Mouse (Mus musculus): ENCODE data around the gene Tox2. TPM values are rescaled to one million over a fixed set of nuclear protein-coding genes. Genes with fewer than 3 reads are reported as not detected.
A peak's percentile ranks its signal among the peaks of the same experiment; 100 is the strongest.

Gene Tox2
- polyA plus RNA-seq, 1 experiment from 2014 or later, result 24.6 TPM

DNA sequence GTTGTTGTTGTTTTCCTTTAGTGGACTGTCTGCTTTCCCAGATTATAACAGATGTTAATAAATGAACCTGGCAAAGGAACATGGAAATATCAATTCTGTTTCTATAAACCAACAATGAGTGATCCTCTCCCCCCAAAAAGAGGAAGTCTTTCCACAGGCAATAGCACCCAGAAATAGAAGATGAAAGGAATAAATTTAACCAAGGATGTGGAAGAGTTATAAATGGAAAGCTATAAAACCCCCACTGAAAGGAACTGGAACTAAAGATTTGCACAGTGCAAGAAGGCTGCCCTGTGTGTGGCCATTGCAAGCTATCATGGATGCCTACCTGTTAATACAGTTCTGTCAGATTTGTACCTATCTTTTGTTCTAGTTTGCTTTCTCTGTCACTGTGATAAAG lies 64.2 kb downstream of the Tox2 start:
- H3K36me3 ChIP-seq, result no peaks in the 10 kb centered on the region
- ATAC-seq (ENCODE audit: low FRiP score), result no peak
- no peak overlapping the region for H3K9ac ChIP-seq
- H3K9me3 ChIP-seq (replicated peaks), result no peaks in the 10 kb centered on the region
- no peak overlapping the region for H3K4me3 ChIP-seq
- H3K27ac ChIP-seq, result no peak overlapping the region
- no peaks in the 10 kb centered on the region for H3K4me1 ChIP-seq
- no peaks in the 10 kb centered on the region for H3K27me3 ChIP-seq
- H3K4me2 ChIP-seq (replicated peaks), result no peak overlapping the region

DNA sequence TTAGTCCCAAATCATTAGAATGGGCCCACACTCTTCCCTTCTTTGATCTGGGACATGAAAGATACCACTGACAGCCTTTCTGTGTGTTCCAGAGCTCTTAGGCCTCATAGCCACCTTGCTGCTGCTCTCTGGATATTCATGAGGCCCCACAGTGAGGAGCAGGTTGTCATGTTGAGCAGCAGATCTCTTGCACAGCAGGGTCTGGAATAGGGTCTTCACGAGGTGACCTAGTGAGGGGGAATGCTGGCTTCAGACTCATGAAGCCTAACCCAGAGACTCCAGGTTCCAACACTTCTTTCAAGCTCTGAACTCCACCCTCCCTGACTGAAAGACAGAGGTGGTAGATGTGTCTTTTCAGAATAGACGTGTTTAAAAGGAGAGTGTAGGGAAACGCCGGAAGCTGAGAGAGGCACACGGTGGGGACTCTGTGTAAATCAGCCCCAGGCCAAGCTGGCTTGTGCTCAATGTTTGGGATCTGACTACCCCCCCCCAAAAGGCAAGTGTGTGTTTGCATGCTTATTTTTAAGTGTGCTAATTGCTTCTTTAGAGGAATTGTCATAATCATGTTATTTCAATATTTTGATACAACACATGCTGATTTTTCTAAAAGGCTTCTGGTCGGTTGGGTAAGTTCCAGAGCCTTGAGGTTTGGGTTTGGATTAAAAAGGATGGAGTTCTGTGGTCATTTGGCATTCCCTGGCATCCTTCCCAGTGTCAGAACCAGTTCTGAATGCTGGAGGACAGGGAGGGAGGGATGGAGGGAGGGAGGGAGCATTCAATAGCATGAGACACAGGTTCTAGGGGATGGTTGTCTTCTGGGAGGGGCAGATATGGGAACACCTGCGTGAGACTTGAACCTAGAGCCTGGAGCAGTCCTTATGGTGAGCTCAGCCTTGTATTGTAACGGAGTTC lies 68.9 kb downstream of the Tox2 start:
- ATAC-seq (ENCODE audit: low FRiP score), result no peak
- H3K4me3 ChIP-seq, result no peak overlapping the region
- no peaks in the 10 kb centered on the region for H3K9me3 ChIP-seq (replicated peaks)
- H3K4me2 ChIP-seq (replicated peaks), result no peak overlapping the region
- WGBS, result 70% methylated on average over 8 of the region's 8 CpGs
- no peak overlapping the region for H3K27ac ChIP-seq
- H3K4me1 ChIP-seq, result no peaks in the 10 kb centered on the region
- H3K27me3 ChIP-seq, result no peaks in the 10 kb centered on the region
- no peak overlapping the region for H3K9ac ChIP-seq
- H3K36me3 ChIP-seq, result no peaks in the 10 kb centered on the region

DNA sequence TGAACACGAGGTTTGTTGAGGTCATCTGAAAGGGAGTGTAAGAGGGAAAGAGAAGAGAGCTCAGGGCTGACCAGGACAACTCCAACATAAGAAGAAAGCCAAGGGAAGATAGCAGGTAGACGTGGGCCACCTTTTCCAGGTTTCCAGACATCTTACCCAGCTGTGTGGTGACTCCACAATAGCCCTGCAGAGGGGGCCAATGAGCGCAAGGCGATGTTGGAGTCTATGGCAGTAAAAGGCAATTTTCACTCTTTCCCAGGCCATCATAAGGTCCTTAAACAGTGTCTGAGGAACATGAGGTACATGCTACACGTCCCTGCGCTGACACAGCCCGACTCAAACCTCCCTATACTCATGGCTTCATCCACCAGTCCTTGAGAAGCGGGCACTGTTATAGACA lies 70.9 kb downstream of the Tox2 start:
- H3K9ac ChIP-seq, result no peak overlapping the region
- H3K4me2 ChIP-seq (replicated peaks), result no peak overlapping the region
- no peak overlapping the region for H3K27ac ChIP-seq
- 85% methylated on average over 8 of the region's 8 CpGs for WGBS
- ATAC-seq (ENCODE audit: low FRiP score), result no peak
- no peak overlapping the region for H3K4me3 ChIP-seq
- no peaks in the 10 kb centered on the region for H3K9me3 ChIP-seq (replicated peaks)
- peaks cover 11% of the 10 kb centered on the region for H3K4me1 ChIP-seq
- no peaks in the 10 kb centered on the region for H3K27me3 ChIP-seq
- H3K36me3 ChIP-seq, result no peaks in the 10 kb centered on the region

DNA sequence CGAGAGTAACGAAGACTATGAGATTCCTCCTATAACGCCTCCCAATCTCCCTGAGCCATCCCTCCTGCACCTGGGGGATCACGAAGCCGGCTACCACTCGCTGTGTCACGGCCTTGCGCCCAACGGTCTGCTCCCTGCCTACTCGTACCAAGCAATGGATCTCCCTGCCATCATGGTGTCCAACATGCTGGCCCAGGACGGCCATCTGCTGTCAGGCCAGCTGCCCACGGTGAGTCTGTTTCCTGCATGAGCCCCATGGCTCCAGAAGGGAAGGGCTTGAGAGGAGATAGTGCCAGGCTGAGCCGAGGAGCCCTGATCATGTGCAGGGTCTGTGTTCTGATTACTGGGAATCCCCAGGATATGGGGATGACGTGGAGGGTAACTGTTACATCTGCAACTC lies 73.1 kb downstream of the Tox2 start:
- H3K27ac ChIP-seq, result no peak overlapping the region
- H3K36me3 ChIP-seq, result no peaks in the 10 kb centered on the region
- no peak for ATAC-seq (ENCODE audit: low FRiP score)
- H3K4me2 ChIP-seq (replicated peaks), result no peak overlapping the region
- 88% methylated on average over 14 of the region's 14 CpGs for whole genome bisulfite sequencing
- H3K9me3 ChIP-seq (replicated peaks), result no peaks in the 10 kb centered on the region
- peaks cover 5% of the 10 kb centered on the region; the same call in 1 of the 2 replicates for H3K27me3 ChIP-seq
- H3K9ac ChIP-seq, result no peak overlapping the region
- no peak overlapping the region for H3K4me3 ChIP-seq
- H3K4me1 ChIP-seq, result peaks cover 11% of the 10 kb centered on the region

DNA sequence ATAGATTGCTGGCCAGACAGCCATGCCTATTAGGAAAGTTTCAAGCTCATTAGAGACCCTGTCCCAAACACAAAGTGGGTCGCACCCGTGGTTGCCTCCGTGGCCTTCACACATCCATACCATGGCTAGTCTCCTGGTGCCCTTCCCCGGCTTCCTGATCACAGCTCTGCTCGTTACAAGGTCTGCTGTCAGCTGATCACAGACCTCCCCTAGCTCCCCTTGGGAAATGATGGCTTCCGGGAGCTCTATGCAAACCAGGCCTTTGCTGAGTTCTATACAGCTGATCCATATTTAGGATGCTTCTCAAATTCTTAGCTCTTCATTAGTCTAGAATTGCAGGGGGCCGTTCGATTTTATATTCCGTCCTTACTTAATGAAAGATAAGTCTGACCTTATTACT lies 75.1 kb downstream of the Tox2 start:
- Histone ChIP-seq H3K9me3 (replicated peaks) (no peaks in the 10 kb centered on the region), H3K27me3 (peaks cover 5% of the 10 kb centered on the region; the same call in 1 of the 2 replicates), H3K36me3 (no peaks in the 10 kb centered on the region), H3K4me2 (replicated peaks) (no peak overlapping the region), H3K27ac (no peak overlapping the region), H3K4me1 (peaks cover 11% of the 10 kb centered on the region), H3K4me3 (no peak overlapping the region), H3K9ac (no peak overlapping the region)
- ATAC-seq (ENCODE audit: low FRiP score), result no peak
- 34% methylated on average over 9 of the region's 9 CpGs for WGBS

DNA sequence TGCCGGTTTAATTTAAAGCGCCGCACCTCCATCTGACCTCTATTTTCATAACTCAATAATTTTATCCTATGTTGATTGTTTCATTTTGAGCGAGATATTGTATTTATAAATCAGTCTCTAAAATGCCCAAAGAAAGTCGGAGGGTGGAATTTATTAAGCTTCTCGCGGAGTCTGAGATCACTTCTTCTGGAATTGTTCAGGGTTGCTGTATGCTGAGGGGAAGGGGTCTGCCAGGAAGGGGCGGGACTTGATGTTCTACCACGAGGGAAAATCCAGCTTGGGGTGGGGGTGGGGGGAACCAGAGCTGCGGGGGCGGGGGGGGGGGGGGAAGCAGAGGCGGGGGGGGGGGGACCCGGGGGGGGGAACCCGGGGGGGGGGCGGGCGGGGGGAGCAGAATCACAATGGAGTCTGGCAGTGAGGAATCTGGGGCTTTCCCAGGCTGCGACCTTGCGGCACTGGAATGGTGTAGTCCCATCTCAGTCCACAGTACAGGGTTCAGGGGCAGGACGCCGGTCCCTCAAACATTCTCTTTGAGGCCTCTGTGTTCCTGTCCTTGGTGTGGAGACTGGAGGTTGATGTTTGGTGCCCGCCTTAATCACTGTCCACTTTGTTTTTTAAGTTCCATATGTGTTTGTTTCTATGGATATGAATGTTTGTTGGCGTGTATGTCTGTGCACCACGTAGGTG lies 77.9 kb downstream of the Tox2 start:
- no peak overlapping the region for H3K27ac ChIP-seq
- ATAC-seq (ENCODE audit: low FRiP score), result no peak
- H3K4me2 ChIP-seq (replicated peaks), result no peak overlapping the region
- H3K27me3 ChIP-seq, result peaks cover 5% of the 10 kb centered on the region; the same call in 1 of the 2 replicates
- 71% methylated on average over 16 of the region's 23 CpGs for WGBS
- no peak overlapping the region for H3K9ac ChIP-seq
- H3K4me1 ChIP-seq, result peaks cover 16% of the 10 kb centered on the region
- H3K36me3 ChIP-seq, result no peaks in the 10 kb centered on the region
- H3K4me3 ChIP-seq, result no peak overlapping the region
- no peaks in the 10 kb centered on the region for H3K9me3 ChIP-seq (replicated peaks)

DNA sequence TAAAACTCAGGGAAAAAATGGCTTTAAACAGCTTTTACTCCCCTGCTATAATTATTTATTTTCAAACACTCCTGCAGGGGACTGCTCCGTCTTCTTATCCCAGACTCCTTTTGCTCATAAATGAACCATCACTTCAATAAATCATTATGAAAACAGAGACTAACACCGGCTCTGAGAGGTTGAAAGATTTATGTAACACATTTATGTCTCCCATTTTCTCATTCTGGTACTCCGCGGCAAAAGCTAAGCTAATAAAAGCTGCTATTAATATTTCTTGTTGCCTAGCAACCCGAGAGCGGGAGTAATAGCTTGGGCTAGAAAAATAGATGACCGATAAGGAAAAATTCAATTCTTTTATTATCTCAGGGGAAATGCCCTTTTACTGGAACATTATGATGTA lies 81.9 kb downstream of the Tox2 start:
- H3K9me3 ChIP-seq (replicated peaks), result no peaks in the 10 kb centered on the region
- no peaks in the 10 kb centered on the region for H3K36me3 ChIP-seq
- H3K4me1 ChIP-seq, result peaks cover 16% of the 10 kb centered on the region
- H3K4me3 ChIP-seq, result no peak overlapping the region
- no peak overlapping the region for H3K4me2 ChIP-seq (replicated peaks)
- WGBS, result 66% methylated on average over 7 of the region's 7 CpGs
- peak overlapping the region; percentile 76 for H3K27ac ChIP-seq
- no peak overlapping the region for H3K9ac ChIP-seq
- peaks cover 25% of the 10 kb centered on the region for H3K27me3 ChIP-seq
- ATAC-seq (ENCODE audit: low FRiP score), result 0 out of 2 replicates have a peak, but pooled peaks have one; percentile 14

DNA sequence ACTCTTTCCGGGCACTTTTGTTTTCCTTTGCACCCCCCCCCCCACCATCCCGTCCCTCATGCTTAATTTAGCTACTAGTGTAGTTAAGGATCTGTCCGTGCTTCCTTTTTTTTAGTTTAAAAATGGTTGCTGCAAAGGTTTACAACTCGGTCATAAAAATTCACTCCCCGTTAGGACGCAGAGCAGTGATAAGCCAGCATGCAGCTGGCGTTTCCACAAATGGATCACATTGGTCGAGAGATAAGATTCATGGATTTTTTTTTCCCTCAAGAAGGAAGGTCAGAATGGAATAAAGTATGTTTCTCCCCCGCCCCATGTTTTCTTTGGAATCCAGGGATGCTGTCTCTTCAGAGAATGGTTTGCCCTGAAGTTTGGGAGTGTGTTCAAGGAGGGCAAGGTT lies 82.4 kb downstream of the Tox2 start:
- peak overlapping the region; percentile 60; the same call in 1 of the 2 replicates for H3K27ac ChIP-seq
- peaks cover 30% of the 10 kb centered on the region for H3K27me3 ChIP-seq
- WGBS, result 75% methylated on average over 9 of the region's 9 CpGs
- no peak overlapping the region for H3K4me3 ChIP-seq
- no peaks in the 10 kb centered on the region for H3K36me3 ChIP-seq
- no peak for ATAC-seq (ENCODE audit: low FRiP score)
- no peak overlapping the region for H3K4me2 ChIP-seq (replicated peaks)
- H3K9me3 ChIP-seq (replicated peaks), result no peaks in the 10 kb centered on the region
- H3K9ac ChIP-seq, result no peak overlapping the region
- peaks cover 16% of the 10 kb centered on the region for H3K4me1 ChIP-seq

DNA sequence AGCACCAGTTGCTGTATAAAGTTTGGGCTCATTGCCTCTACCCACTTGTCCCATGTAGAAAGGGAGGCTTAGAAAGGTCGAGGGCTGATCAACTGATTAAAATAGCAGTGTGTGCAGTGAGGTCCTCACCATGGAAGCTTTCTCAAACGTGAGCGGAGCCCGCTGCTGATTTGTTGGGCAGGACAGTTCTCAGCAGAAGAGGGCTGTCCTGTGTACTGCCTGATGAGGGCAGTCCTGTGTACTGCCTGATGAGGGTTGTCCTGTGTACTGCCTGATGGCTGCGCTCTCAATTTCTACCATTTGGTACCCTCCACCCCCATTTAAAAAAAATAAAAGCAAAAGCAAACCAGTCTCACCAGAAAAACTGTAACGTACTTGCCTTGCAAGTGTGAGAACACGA lies 82.8 kb downstream of the Tox2 start:
- no peaks in the 10 kb centered on the region for H3K36me3 ChIP-seq
- no peak for ATAC-seq (ENCODE audit: low FRiP score)
- H3K4me1 ChIP-seq, result peaks cover 16% of the 10 kb centered on the region
- peaks cover 33% of the 10 kb centered on the region for H3K27me3 ChIP-seq
- WGBS, result 53% methylated on average over 7 of the region's 7 CpGs
- H3K9ac ChIP-seq, result no peak overlapping the region
- no peak overlapping the region for H3K4me3 ChIP-seq
- H3K9me3 ChIP-seq (replicated peaks), result no peaks in the 10 kb centered on the region
- peak overlapping the region; percentile 60 for H3K27ac ChIP-seq
- no peak overlapping the region for H3K4me2 ChIP-seq (replicated peaks)

DNA sequence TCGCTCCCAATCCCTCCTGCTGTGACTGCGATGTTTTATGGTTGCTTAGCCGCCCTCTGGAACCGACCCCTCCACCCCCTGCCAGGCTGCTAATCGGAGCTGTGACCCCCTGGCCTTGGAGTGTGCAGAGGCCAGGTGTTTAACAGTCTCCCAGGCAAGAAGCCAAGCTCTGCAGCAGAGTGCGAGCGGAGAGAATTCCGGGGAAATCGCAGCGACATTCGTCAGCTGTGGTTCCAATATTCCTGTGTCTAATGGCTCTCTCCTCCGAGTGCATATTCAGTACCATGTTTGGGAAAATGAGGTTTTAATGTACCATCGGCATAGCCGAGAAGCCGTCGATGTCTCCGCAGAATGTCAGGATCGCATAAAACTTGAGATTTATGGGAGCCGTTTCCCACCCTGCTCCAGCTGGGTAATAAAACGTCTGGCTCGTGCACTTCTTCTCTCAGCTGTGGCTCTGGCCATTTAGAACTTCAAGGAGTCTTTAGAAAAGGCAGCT lies 86.0 kb downstream of the Tox2 start:
- Histone ChIP-seq H3K27me3 (peaks cover 44% of the 10 kb centered on the region), H3K36me3 (no peaks in the 10 kb centered on the region), H3K27ac (peak overlapping the region; percentile 48; the same call in 1 of the 2 replicates), H3K4me3 (no peak overlapping the region), H3K4me1 (peaks cover 16% of the 10 kb centered on the region), H3K4me2 (replicated peaks) (peak overlapping the region; percentile 33), H3K9ac (peak overlapping the region; percentile 23; the same call in 1 of the 2 replicates), H3K9me3 (replicated peaks) (no peaks in the 10 kb centered on the region)
- ATAC-seq (ENCODE audit: low FRiP score), result peak; percentile 44; the same call in 1 of the 2 replicates
- WGBS, result 17% methylated on average over 21 of the region's 21 CpGs

DNA sequence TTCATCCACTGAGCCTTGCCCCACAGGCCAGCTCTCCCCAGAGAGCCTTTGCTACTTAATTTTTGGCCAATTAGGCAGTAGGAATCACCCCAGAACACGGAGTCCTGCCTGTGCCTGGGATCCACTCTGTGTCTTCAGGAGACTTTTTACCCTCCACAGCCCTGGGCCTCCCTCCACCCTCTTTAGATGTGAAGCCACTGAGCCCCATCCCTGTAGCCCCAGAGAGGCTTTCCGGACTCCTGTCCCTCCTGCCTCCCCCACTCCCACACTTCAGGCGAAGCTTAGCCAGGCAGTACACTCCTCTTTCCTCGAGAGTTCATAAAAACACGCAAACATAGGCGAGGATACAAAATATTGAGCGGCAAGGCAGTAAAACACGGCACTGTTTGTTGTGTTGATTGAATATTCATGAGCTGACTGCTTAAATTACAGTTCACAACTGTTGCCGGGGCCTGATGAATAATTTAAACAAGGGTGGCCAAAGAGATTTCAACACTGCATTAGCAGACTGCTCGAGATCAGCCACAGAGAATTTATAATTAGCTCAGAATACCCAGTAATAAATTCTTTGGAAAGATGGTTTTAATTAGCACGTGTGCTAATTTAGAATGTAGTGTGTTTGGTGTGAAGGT lies 94.2 kb downstream of the Tox2 start:
- H3K4me1 ChIP-seq, result peaks cover 55% of the 10 kb centered on the region
- H3K27me3 ChIP-seq, result peaks cover 43% of the 10 kb centered on the region
- ATAC-seq (ENCODE audit: low FRiP score), result peak; percentile 51

More for the DNA sequence above, 94.2 kb downstream of the Tox2 start:
- H3K4me3 ChIP-seq, result no peak overlapping the region
- H3K36me3 ChIP-seq, result no peaks in the 10 kb centered on the region
- 0 out of 2 replicates have a peak overlapping the region, but pooled peaks have one; percentile 10 for H3K9ac ChIP-seq
- WGBS, result 25% methylated on average over 11 of the region's 11 CpGs
- H3K27ac ChIP-seq, result no peak overlapping the region
- H3K9me3 ChIP-seq (replicated peaks), result no peaks in the 10 kb centered on the region
- peak overlapping the region; percentile 38 for H3K4me2 ChIP-seq (replicated peaks)
